Mouse (Mus musculus) heart, embryonic 10.5 days (tissue): Measurements from ENCODE around the gene Ap3m1. TPM values are rescaled to one million over a fixed set of nuclear protein-coding genes. Genes with fewer than 3 reads are reported as not detected.

Source experiments
- DNase-seq: peaks from one replicate; pipeline ENCODE4 v3.0.0-alpha.2; 2017; ENCODE audit warnings: low spot score
- H3K27ac ChIP-seq: fragments of 300-500 bp; sonication (generic); 2 replicates; pipeline ENCODE4 v1.5.1; 2016; ENCODE audit warnings: mild to moderate bottlenecking
- H3K27me3 ChIP-seq: fragments of 300-500 bp; sonication (generic); 2 replicates; pipeline ENCODE4 v1.6.1; 2016; ENCODE audit warnings: mild to moderate bottlenecking; ENCODE audit not compliant: poor library complexity, insufficient read depth, severe bottlenecking
- H3K36me3 ChIP-seq: fragments of 300-500 bp; sonication (generic); 2 replicates; pipeline ENCODE4 v1.6.1; 2016; ENCODE audit warnings: mild to moderate bottlenecking, moderate library complexity
- H3K4me1 ChIP-seq: fragments of 300-500 bp; sonication (generic); 2 replicates; pipeline ENCODE4 v1.6.1; 2016; ENCODE audit warnings: mild to moderate bottlenecking
- H3K4me3 ChIP-seq: fragments of 300-500 bp; sonication (generic); 2 replicates; pipeline ENCODE4 v1.5.1; 2016; ENCODE audit warnings: mild to moderate bottlenecking, moderate library complexity
- H3K9me3 ChIP-seq: fragments of 300-500 bp; sonication (generic); 2 replicates; pipeline ENCODE4 v1.6.1; 2016; ENCODE audit warnings: mild to moderate bottlenecking, moderate library complexity
- WGBS: fragments of 180-500 bp; shearing (Covaris S2); methylation state at CpG from one replicate; pipeline ENCODE4 v1.1.7; 2016; 5-methylcytosine and 5-hydroxymethylcytosine counted together
- polyA plus RNA-seq: library from polyadenylated mRNA; unstranded; fragments of >200 nt; fragmentation: Nextera tagmentation; extraction: Ambion mirVana; gene quantifications from 2 replicates; pipeline ENCODE4 v1.2.1, GENCODE M21; 2016

Gene Ap3m1
- polyA plus RNA-seq, 1 experiment from 2014 or later: 82.2 TPM

- 73% methylated on average over 5 of the region's 5 CpGs for WGBS
- Histone ChIP-seq H3K27ac (no peak overlapping the region), H3K27me3 (no peaks in the 10 kb centered on the region), H3K36me3 (0 out of 2 replicates have a peak, but pooled peaks cover 8% of the 10 kb centered on the region), H3K4me3 (no peak overlapping the region), H3K9me3 (no peaks in the 10 kb centered on the region), H3K4me1 (peaks cover 70% of the 10 kb centered on the region)
- DNase-seq: no peak
Observed at GRCm38 (mm10) chr14:21085666-21086065, 33.4 kb upstream of the Ap3m1 start.

GRCm38 (mm10) chr14:21082823-21083222, 30.5 kb upstream of the Ap3m1 start:
- Histone ChIP-seq H3K4me3 (no peak overlapping the region), H3K4me1 (peaks cover 69% of the 10 kb centered on the region), H3K9me3 (no peaks in the 10 kb centered on the region), H3K27me3 (no peaks in the 10 kb centered on the region), H3K27ac (no peak overlapping the region), H3K36me3 (0 out of 2 replicates have a peak, but pooled peaks cover 5% of the 10 kb centered on the region)
- no peak for DNase-seq
- WGBS: 19% methylated on average over 1 of the region's 1 CpGs

GRCm38 (mm10) chr14:21078511-21078910, 26.2 kb upstream of the Ap3m1 start:
- no peak for DNase-seq
- H3K27me3 ChIP-seq: no peaks in the 10 kb centered on the region
- no peaks in the 10 kb centered on the region for H3K36me3 ChIP-seq
- H3K4me3 ChIP-seq: peak overlapping the region; percentile 19; the same call in 1 of the 2 replicates
- H3K9me3 ChIP-seq: no peaks in the 10 kb centered on the region
- peak overlapping the region; percentile 52; the same call in 1 of the 2 replicates for H3K27ac ChIP-seq
- H3K4me1 ChIP-seq: peaks cover 76% of the 10 kb centered on the region

GRCm38 (mm10) chr14:21077939-21078338, 25.6 kb upstream of the Ap3m1 start:
- Histone ChIP-seq H3K27ac (peak overlapping the region; percentile 52; the same call in 1 of the 2 replicates), H3K4me1 (peaks cover 73% of the 10 kb centered on the region), H3K27me3 (no peaks in the 10 kb centered on the region), H3K36me3 (no peaks in the 10 kb centered on the region), H3K4me3 (peak overlapping the region; percentile 74; the same call in 1 of the 2 replicates), H3K9me3 (no peaks in the 10 kb centered on the region)
- DNase-seq: no peak
- 27% methylated on average over 4 of the region's 4 CpGs for WGBS

GRCm38 (mm10) chr14:21076501-21077194, 24.3 kb upstream of the Ap3m1 start:
- H3K36me3 ChIP-seq: no peaks in the 10 kb centered on the region
- H3K4me1 ChIP-seq: peaks cover 60% of the 10 kb centered on the region
- peak overlapping the region; percentile 74 for H3K4me3 ChIP-seq
- H3K27ac ChIP-seq: peak overlapping the region; percentile 96
- no peaks in the 10 kb centered on the region for H3K27me3 ChIP-seq
- H3K9me3 ChIP-seq: no peaks in the 10 kb centered on the region
- DNase-seq: no peak
- 34% methylated on average over 7 of the region's 7 CpGs for WGBS

GRCm38 (mm10) chr14:21075751-21076500, 23.6 kb upstream of the Ap3m1 start:
- no peaks in the 10 kb centered on the region for H3K27me3 ChIP-seq
- no peaks in the 10 kb centered on the region for H3K36me3 ChIP-seq
- H3K4me3 ChIP-seq: peak overlapping the region; percentile 74
- no peaks in the 10 kb centered on the region for H3K9me3 ChIP-seq
- peak overlapping the region; percentile 96 for H3K27ac ChIP-seq
- peak; percentile 94 for DNase-seq
- H3K4me1 ChIP-seq: peaks cover 60% of the 10 kb centered on the region
- under 1% methylated on average over 59 of the region's 59 CpGs for WGBS

- Histone ChIP-seq H3K36me3 (no peaks in the 10 kb centered on the region), H3K27ac (peak overlapping the region; percentile 96), H3K4me3 (peak overlapping the region; percentile 74), H3K27me3 (no peaks in the 10 kb centered on the region), H3K9me3 (no peaks in the 10 kb centered on the region), H3K4me1 (peaks cover 62% of the 10 kb centered on the region)
- 45% methylated on average over 11 of the region's 11 CpGs for WGBS
- DNase-seq: no peak
Observed at GRCm38 (mm10) chr14:21074398-21075320, 22.4 kb upstream of the Ap3m1 start.

- Histone ChIP-seq H3K4me1 (peaks cover 59% of the 10 kb centered on the region), H3K9me3 (no peaks in the 10 kb centered on the region), H3K27me3 (no peaks in the 10 kb centered on the region), H3K36me3 (no peaks in the 10 kb centered on the region), H3K27ac (peak overlapping the region; percentile 62; the same call in 1 of the 2 replicates), H3K4me3 (peak overlapping the region; percentile 3; the same call in 1 of the 2 replicates)
- 4% methylated on average over 3 of the region's 3 CpGs for WGBS
- DNase-seq: no peak
Observed at GRCm38 (mm10) chr14:21073981-21074380, 21.7 kb upstream of the Ap3m1 start.

- no peak overlapping the region; the same call in 1 of the 2 replicates for H3K27ac ChIP-seq
- no peaks in the 10 kb centered on the region for H3K9me3 ChIP-seq
- WGBS: 82% methylated on average over 5 of the region's 5 CpGs
Observed at GRCm38 (mm10) chr14:21069594-21069993, 17.3 kb upstream of the Ap3m1 start.

GRCm38 (mm10) chr14:21065490-21066162, 13.3 kb upstream of the Ap3m1 start:
- Histone ChIP-seq H3K36me3 (0 out of 2 replicates have a peak, but pooled peaks cover 4% of the 10 kb centered on the region), H3K4me1 (peaks cover 38% of the 10 kb centered on the region), H3K9me3 (no peaks in the 10 kb centered on the region), H3K27me3 (no peaks in the 10 kb centered on the region), H3K4me3 (peak overlapping the region; percentile 8; the same call in 1 of the 2 replicates), H3K27ac (peak overlapping the region; percentile 67)
- 17% methylated on average over 8 of the region's 8 CpGs for WGBS
- DNase-seq: no peak

More at GRCm38 (mm10) chr14:21069594-21069993, 17.3 kb upstream of the Ap3m1 start:
- DNase-seq: no peak
- H3K36me3 ChIP-seq: 0 out of 2 replicates have a peak, but pooled peaks cover 4% of the 10 kb centered on the region
- peaks cover 36% of the 10 kb centered on the region for H3K4me1 ChIP-seq
- H3K27me3 ChIP-seq: no peaks in the 10 kb centered on the region
- H3K4me3 ChIP-seq: no peak overlapping the region

- H3K4me3 ChIP-seq: no peak overlapping the region
- H3K27me3 ChIP-seq: no peaks in the 10 kb centered on the region
- DNase-seq: no peak
- 0 out of 2 replicates have a peak, but pooled peaks cover 4% of the 10 kb centered on the region for H3K36me3 ChIP-seq
- H3K9me3 ChIP-seq: no peaks in the 10 kb centered on the region
- H3K4me1 ChIP-seq: peaks cover 28% of the 10 kb centered on the region
- no peak overlapping the region for H3K27ac ChIP-seq
- 29% methylated on average over 1 of the region's 1 CpGs for WGBS
Observed at GRCm38 (mm10) chr14:21064321-21064720, 12.0 kb upstream of the Ap3m1 start.
